Comparison of ENCODE assay signal across 9 mouse cellular contexts in the genomic region with DNA sequence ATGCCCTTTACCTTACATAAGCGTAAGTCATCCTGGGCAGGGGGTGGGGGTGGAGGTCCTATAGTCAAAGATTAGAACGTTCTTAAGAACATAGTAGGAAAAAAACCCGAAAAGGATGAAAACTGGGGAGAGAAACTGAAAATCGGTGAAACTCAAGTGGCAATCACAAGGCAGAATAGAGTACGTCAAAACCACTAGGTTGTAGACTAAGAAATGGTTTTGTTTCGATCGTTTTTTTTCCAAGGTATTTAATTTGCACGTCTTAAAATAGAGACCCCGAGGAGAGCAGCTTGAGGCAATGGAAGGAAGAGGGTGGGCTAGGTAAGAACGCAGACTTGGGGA. TPM values are rescaled to one million over a fixed set of nuclear protein-coding genes. Genes with fewer than 3 reads are reported as not detected.
A peak's percentile ranks its signal among the peaks of the same experiment; 100 is the strongest.
DNase-seq lines count a peak whose midpoint lies in the region; ATAC-seq and TF ChIP-seq lines count a peak whose summit lies in the region.
"Had no signal": no experiment of that assay in that cellular context is flagged by ENCODE, and none has a peak within 500 bp of the region (broad histone marks: within the 10 kb centered on the region; RNA-seq: fewer than 3 reads in every experiment).

No protein-coding gene starts in this region.

- H3K9ac ChIP-seq in limb, embryonic 15.5 days: peak overlapping the region; percentile 86; the same call in 1 of the 2 replicates
- peak overlapping the region; percentile 94 for H3K9ac ChIP-seq in stomach, embryonic 16.5 days (ENCODE audit: low read length)

- peak overlapping the region; percentile 75 for H3K4me2 ChIP-seq in limb, embryonic 15.5 days
- H3K4me2 ChIP-seq in stomach, embryonic 16.5 days (ENCODE audit: low read depth, low read length): peak overlapping the region; percentile 83

- TF ChIP-seq CTCF in testis, adult 2 months (IDR thresholded peaks at IDR 0.05; ENCODE audit: control insufficient read depth, insufficient read depth, insufficient replicate concordance, low read depth, low read length): no peak

- no peaks in the 10 kb centered on the region; the same call in 1 of the 2 replicates for H3K27me3 ChIP-seq in erythroblast, embryonic 14.5 days (ENCODE audit: control insufficient read depth)
- H3K27me3 ChIP-seq in testis, adult 2 months (ENCODE audit: control insufficient read depth, insufficient read depth, low read length): no peaks in the 10 kb centered on the region
- H3K27me3 ChIP-seq in limb, embryonic 15.5 days: no peaks in the 10 kb centered on the region
- H3K27me3 ChIP-seq in stomach, embryonic 16.5 days (ENCODE audit: control insufficient read depth, insufficient read depth, low read length): no peaks in the 10 kb centered on the region

- no peak for TF ChIP-seq POLR2A in testis, adult 2 months (IDR thresholded peaks at IDR 0.05; ENCODE audit: control insufficient read depth, low read depth, low read length)

- 11% methylated on average over 10 of the region's 10 CpGs for WGBS in limb, embryonic 15.5 days
- 8% methylated on average over 10 of the region's 10 CpGs for WGBS in stomach, embryonic 16.5 days

- intact Hi-C loops in left cerebral cortex, postnatal 36 days (cut with DNase I): loop anchor here (2.0 to 5.0 kb wide), 3 partner anchors 130 to 159 kb away; no protein-coding TSS in a partner anchor

- H3K27ac ChIP-seq in testis, adult 2 months (ENCODE audit: control insufficient read depth, insufficient read depth, low read depth, low read length): no peak overlapping the region
- no peak overlapping the region for H3K27ac ChIP-seq in limb, embryonic 15.5 days
- H3K27ac ChIP-seq in stomach, embryonic 16.5 days (ENCODE audit: low read length): no peak overlapping the region

- no peak for DNase-seq in testis, postnatal 10 days (ENCODE audit: low spot score)
- DNase-seq in left cerebral cortex, postnatal 36 days (ENCODE audit: low spot score in 2 of 2): no peak
- DNase-seq: cerebellum, postnatal 10 days had no signal

- no peak for ATAC-seq in erythroblast, adult 5-6 weeks (replicated peaks; ENCODE audit: low FRiP score, poor library complexity, severe bottlenecking)
- no peak for ATAC-seq in limb, embryonic 15.5 days (ENCODE audit: insufficient number of reproducible peaks, low FRiP score, low TSS enrichment, low read depth)
- no peak for ATAC-seq in stomach, embryonic 16.5 days (ENCODE audit: insufficient read depth, low FRiP score)
- no peak for ATAC-seq in frontal cortex, adult (ENCODE audit: low TSS enrichment)

- no peaks in the 10 kb centered on the region for H3K9me3 ChIP-seq in erythroblast, embryonic 14.5 days (ENCODE audit: control insufficient read depth, low read length)
- H3K9me3 ChIP-seq in limb, embryonic 15.5 days: no peaks in the 10 kb centered on the region
- H3K9me3 ChIP-seq in stomach, embryonic 16.5 days (replicated peaks; ENCODE audit: control insufficient read depth, low read length): no peaks in the 10 kb centered on the region

- H3K4me3 ChIP-seq in erythroblast, embryonic 14.5 days (replicated peaks): peak overlapping the region; percentile 89
- peak overlapping the region; percentile 87 for H3K4me3 ChIP-seq in testis, adult 2 months (ENCODE audit: control insufficient read depth, low read depth, low read length)
- H3K4me3 ChIP-seq in limb, embryonic 15.5 days: peak overlapping the region; percentile 91
- H3K4me3 ChIP-seq in stomach, embryonic 16.5 days (replicated peaks; ENCODE audit: low read length): peak overlapping the region; percentile 92

- H3K36me3 ChIP-seq in erythroblast, embryonic 14.5 days (ENCODE audit: control insufficient read depth): no peaks in the 10 kb centered on the region
- H3K36me3 ChIP-seq in testis, adult 2 months (ENCODE audit: control insufficient read depth, insufficient read depth, low read length): no peaks in the 10 kb centered on the region
- no peaks in the 10 kb centered on the region for H3K36me3 ChIP-seq in limb, embryonic 15.5 days
- H3K36me3 ChIP-seq in stomach, embryonic 16.5 days (ENCODE audit: control insufficient read depth, insufficient read depth, low read length): no peaks in the 10 kb centered on the region

- H3K4me1 ChIP-seq in erythroblast, embryonic 14.5 days (ENCODE audit: control insufficient read depth): peaks cover 43% of the 10 kb centered on the region
- H3K4me1 ChIP-seq in testis, adult 2 months (ENCODE audit: control insufficient read depth, insufficient read depth, low read length): peaks cover 4% of the 10 kb centered on the region; the same call in 1 of the 2 replicates
- H3K4me1 ChIP-seq in limb, embryonic 15.5 days: peaks cover 6% of the 10 kb centered on the region
- H3K4me1 ChIP-seq in stomach, embryonic 16.5 days (ENCODE audit: control insufficient read depth, insufficient read depth, low read length): peaks cover 6% of the 10 kb centered on the region

RNA-seq across cellular contexts. Expression of a gene that starts 1.2 kb away (rescaled TPM):
- polyA plus RNA-seq in erythroblast, embryonic 14.5 days (2012): 1.0 and 1.2 TPM in 2 replicates
- 47.6 and 53.6 TPM in 2 replicates for total RNA-seq in erythroblast, adult 5-6 weeks (2015; ENCODE audit: low replicate concordance)
- total RNA-seq in erythroblast, adult 5-6 weeks (2017; ENCODE audit: low replicate concordance): 57.9 and 60.9 TPM in 2 replicates
- polyA plus RNA-seq in testis, adult 2 months (2012; rRNA removed): 25.7 and 28.1 TPM in 2 replicates
- 14.3 and 15.9 TPM in 2 replicates for polyA plus RNA-seq in limb, embryonic 15.5 days (2015; fragmentation: Nextera tagmentation; extraction: Ambion mirVana)
- polyA plus RNA-seq in stomach, embryonic 16.5 days (2015; fragmentation: Nextera tagmentation; extraction: Ambion mirVana): 20.5 and 20.7 TPM in 2 replicates
- 10 to 100 TPM; 45.9 to 57.5 TPM for total RNA-seq in left cerebral cortex, postnatal 36 days (2021)

RNA-seq across cellular contexts. Expression of a gene that starts 53.0 kb away (rescaled TPM):
- not detected in 2 replicates for polyA plus RNA-seq in erythroblast, embryonic 14.5 days (2012)
- total RNA-seq in erythroblast, adult 5-6 weeks (2015; ENCODE audit: low replicate concordance): not detected in 2 replicates
- total RNA-seq in erythroblast, adult 5-6 weeks (2017; ENCODE audit: low replicate concordance): not detected in 2 replicates
- 8.4 and 10.2 TPM in 2 replicates for polyA plus RNA-seq in testis, adult 2 months (2012; rRNA removed)
- polyA plus RNA-seq in limb, embryonic 15.5 days (2015; fragmentation: Nextera tagmentation; extraction: Ambion mirVana): not detected in 2 replicates
- polyA plus RNA-seq in stomach, embryonic 16.5 days (2015; fragmentation: Nextera tagmentation; extraction: Ambion mirVana): not detected in 2 replicates
- not detected for total RNA-seq in left cerebral cortex, postnatal 36 days (2021)
